Mouse (Mus musculus) lung, postnatal 36 days (tissue): ENCODE data around the gene Rhbdl1.

ENCODE experiments used
- DNase-seq: peaks from one replicate; pipeline ENCODE4 v3.0.0; 2022; ENCODE audit warnings: mixed read lengths

Rhbdl1 gene

DNA sequence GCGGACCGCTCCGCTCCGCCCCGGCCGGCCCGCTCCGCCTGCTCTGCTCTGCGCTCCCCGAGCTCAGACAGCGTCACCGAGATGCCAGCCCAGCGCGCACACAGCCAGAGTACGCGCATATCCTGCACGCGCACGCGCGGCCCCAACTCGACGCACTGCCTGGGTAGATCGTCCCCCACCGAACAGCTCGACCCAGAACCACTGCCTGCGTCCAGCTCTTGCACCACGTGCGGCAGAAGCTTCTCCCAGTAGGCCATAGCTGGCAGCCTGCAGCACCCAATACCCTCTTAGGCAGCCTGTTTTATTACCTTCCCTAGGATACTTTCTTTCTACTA is at the start of gene Rhbdl1:
Gene Rhbdl1 (minus strand): TSS at position 220 of the 335 bp plus-strand sequence.
- DNase-seq: peak; percentile 61

DNA sequence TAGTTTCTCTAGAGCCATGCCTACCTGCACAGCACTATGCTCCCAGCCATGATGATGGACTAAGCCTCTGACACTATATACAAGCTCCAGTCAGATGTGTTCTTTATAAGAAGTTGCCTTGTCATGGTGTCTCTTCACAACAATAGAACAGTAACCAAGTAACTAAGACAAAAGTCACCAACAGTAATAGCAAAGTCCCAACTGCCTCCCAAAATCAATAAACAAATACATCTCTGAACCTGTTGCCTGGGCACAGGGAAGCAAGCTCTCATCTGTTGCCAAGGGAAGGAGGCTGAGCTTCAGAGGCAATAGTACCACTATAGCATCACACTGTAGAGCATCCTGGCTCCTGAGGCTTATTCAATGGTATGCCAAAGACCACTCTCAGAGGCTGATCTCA is 49.7 kb upstream of the Rhbdl1 start:
- no peak for DNase-seq

DNA sequence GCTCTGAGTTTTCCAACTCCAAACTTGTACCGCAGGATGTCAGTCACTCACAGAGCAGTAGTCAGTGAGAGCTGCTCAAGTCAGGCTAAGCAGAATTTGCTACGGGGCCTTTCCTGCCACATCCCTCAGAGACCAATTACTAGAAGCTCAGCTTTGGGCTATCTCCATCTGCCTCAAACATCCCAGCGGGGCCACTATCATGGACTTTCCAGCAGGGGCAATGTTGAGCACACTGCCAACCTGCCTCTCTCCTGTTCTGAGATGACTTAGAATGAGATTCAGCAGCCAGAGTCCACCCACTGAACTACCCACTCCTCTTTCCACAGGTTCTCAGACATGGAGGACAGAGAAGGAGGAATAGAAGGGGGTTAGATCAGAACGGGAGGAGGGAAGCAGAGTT is 48.5 kb upstream of the Rhbdl1 start:
- DNase-seq: no peak

DNA sequence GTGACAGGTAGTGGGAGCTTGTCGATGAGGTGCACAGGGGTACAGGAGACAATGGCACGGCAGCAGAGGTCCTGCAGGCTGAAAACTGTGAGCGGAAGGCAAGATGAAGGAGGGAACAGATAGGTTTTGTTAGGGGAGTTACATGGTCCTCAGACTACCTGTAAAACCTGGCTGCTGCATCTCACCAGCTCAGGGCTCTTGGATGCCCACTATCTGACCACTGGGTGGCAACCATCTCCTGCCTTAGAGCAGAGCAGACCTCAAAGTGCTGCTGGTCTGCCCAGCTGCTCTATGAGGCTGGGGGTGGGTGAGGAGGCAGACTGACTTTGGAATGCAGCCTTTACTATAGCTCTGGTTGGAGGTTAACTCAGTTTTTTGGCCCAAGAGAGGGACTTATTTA is 46.7 kb upstream of the Rhbdl1 start:
- no peak for DNase-seq

DNA sequence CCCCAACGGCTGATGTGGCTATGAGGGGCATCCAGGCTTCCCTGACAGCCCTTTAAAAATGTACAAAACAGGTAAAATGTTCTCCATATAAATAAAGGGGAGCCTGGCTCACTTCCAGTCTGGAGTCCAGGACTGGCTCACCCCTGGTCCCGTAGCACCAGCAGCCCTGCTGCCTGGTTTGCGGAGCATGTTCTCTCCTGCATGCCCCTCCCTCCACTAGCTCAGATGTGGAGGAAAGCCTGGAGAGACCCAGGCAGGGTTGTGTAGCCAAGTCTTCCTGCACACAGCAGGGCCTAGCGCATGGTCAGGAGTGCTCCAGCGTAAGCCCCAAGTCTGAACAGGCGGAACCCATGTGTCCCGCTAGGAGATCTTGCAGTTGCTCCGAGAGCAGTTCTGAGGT is 46.2 kb upstream of the Rhbdl1 start:
- no peak for DNase-seq

DNA sequence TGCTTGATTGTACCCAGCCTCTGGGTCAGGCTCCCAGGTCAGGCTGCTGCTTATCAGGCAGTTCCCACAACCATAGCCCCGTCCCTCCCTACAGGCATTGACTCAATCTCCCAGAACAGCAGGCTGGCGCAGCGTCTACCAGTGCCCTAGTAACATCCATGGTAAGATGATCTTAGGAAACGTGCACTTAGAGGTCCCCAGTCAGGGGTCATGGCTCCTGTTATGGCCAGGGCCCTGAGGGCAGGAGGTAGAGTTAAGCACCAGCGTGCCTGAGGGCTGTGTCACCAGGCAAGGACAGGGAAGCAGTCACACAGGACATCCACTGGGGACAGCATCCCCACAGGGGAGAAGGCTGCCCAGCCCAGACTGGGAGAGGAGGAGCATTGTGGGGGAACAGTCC is 45.2 kb upstream of the Rhbdl1 start:
- DNase-seq: no peak

DNA sequence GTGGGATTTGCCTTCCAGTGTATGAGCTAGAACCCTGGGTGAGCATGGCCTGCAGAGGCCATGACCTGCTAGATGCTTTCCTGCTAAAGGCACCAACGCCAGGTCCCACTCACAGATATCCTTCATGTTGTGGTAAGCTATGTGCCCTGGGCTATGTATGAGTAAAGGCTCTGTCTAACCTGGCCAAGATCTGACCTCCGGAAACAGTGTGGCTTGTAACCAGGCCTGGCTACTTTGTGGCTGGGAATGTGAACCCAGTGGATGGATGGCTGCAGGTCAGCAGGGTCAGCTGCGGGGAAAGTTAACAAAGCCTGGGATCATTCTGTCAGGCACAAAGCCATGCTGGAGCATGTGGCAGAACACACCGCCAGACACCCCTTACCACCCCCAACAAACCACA is 44.6 kb upstream of the Rhbdl1 start:
- no peak for DNase-seq

DNA sequence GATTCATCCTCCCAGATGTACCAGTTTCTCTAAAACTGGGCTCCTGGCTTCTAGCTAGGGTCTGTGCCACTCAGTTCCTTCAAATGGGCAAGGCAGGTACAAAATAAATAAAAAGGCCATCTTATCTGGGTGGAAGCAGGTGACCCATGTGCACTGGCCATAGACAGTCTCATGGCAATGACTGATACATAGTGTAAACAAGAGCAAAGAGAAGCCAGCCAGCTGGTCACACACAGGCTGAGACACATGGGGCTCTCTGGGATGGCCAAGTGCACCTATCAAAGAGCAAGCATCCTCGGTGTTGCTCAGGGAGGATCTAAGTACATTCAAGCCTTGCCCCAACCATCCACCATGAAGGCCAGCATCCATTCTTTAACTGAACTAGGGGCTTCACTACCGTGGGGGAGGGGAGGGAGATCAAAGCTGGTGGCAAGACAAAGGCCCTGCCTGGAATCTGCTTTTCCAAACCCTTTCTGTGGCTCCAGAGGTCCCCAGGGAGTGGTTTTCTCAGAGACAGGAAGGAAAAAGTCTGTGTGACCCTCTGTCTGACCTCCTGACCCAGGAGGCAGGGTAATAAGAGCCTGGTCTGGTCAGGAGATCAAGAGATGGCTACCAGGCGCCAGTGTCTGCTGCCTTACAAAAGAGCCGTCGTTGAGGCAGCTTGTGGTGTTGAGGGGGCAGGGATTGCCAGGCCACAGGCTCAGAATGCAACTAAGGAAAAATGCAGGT is 44.0 kb upstream of the Rhbdl1 start:
- DNase-seq: no peak

DNA sequence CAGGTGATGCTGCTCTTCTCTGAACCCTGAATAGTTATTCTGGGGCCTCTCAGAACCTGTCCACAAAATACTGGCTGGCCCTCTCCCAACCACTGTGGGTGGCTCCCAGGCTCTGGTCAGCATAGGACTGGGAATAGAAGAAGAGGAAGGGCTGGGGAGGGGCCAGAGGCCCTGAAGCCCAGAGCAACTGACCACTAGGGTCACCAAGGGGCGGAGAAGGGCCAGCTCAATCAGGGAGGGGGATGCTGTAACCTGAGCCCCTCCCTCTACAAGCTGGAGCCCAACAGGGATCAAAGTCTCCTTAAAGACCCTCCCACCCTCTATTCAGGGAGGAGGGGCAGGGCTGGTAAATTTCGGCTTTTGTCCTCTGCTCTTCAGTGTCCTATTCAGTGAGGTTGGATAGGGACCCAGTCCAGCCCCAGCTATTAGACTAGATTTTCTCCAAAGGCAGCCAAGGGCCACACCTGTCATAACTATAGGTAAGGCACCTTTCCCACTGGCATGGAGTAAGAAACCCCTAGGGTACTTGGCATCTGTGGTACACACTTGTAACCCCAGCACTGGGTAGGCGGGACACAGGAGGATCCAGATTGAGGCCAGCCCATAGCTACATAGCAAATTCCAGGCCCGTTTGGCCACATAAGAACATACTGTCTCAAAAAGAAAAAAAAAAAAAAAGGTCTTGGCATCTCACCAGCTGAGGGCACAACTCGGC is 43.3 kb upstream of the Rhbdl1 start, which contains the start of gene Wfikkn1:
Gene Wfikkn1 (minus strand): TSS at position 663 of the 715 bp plus-strand sequence.
- DNase-seq: no peak

DNA sequence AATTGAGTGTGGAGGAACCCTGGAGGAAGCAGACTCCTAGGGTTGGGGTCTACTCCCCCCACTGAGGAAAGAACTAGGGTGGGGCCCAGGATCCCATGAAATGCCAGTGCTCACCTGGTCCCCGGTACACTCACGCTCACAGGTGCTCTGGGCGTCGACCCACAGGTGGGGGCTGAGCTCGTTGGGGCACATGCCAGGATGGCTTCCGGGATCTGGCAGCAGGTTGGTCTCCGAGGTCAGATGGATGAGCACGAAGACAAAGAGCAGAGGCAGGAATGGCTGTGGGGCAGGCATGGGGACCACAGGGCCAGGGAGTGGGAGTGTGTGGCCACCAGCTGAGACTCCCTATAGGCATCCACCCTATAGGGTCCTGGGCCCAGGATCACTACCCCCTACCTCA is 42.7 kb upstream of the Rhbdl1 start:
- no peak for DNase-seq

DNA sequence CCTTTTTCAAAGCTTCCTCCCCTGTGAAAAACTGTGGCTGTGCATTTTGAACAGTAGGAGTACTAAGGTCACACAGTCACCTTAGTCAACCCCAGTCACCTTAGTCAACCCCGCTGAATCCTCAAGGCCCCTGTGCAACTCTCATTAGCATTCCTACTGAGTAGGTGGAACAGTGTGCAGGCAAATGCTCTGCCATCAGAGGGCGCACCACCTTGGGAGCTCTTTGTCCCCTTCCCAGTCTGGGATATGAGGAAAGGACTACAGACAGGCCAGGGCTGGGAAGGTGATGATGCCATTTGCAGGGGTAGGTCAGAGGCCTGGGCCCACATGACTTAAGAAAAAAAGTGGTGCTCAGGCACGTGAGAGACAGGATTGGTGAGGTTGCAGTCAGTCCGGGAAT is 42.2 kb upstream of the Rhbdl1 start:
- DNase-seq: peak; percentile 37

DNA sequence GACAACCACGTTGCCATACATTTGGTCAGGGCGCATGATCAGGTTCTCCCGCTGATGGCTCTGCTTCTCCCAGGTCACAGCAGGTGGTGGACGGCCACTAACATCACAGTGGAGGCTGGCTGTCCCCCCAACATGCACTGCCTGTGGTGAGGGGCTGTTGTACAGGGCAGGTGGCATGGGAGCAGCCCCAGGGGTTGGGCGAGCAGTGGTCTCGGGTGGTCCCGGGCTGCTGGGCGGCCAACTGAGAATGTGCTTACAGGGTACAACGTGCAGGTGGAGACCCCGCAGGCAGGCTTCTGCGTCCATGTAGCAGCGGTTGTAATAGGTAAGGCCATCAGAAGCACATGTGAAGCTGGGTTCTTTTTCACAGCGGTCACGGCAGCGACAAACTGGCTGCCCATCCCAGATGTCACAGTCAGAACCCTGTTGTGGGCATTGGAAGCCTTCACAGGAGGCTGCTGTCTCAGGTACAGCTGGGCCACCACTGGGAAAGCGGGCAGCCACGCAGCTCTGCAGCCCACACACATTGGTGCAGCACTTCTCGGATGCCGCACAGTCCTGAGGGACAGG is 41.6 kb upstream of the Rhbdl1 start:
- no peak for DNase-seq

DNA sequence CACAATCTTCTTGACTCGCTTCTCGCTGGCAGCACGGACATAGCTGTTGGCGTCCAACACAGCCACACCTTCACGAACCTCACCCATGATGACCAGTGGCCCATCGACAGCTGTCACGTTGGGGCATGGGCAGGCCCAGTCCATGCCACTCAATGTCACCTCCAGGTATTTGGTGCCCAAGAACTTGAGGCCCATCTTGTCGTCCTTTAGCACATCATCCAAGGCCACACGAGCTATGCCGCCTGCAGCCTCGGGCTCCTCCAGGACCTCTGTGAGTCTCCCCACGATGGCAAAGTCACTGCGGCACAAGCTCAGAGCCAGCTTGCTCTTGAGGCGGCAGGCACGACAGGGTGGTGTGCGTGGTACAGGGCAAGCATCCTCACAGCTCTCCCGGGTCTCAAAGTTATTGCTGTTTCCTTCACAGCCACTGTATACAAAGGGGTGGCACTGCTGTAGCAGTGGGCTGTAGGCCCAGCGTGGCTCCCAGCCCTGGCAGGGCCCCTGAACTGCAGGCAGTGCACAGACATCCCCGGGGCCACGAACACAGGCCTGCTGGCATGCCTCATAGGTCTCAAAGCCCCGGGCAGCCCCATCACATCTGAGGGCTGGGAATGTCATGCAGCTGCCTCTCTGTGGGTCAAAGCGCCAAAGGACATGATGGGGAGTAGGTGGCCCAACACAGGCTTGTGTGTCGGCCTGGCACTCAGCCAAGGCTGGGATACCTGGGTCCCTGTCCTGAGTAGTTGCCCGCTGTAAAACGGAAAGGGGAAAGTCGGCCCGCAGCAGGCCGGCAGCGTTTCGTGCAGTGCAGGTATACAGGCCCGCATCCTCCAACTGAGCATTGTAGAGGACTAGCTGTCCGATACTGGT is 40.9 kb upstream of the Rhbdl1 start:
- DNase-seq: no peak

DNA sequence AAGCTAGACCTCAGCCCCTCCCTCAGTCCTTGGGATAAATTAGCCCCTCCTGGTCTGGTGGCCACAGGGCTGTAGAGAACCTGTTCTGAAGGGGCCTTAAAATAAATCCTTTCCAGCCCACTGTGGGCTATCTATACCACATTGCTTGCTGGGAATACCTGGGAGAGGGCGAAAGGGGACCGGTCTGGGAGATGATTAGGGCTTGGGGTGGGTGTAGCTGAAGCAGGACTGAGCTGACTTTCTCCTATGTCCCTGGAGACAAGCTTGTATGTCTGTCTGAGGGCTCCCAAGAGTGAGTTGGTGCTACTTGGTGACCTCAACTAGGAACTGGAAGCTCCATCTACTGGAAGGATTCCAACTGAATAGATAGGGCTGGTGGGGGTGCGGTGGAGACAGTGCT is 39.9 kb upstream of the Rhbdl1 start:
- no peak for DNase-seq

DNA sequence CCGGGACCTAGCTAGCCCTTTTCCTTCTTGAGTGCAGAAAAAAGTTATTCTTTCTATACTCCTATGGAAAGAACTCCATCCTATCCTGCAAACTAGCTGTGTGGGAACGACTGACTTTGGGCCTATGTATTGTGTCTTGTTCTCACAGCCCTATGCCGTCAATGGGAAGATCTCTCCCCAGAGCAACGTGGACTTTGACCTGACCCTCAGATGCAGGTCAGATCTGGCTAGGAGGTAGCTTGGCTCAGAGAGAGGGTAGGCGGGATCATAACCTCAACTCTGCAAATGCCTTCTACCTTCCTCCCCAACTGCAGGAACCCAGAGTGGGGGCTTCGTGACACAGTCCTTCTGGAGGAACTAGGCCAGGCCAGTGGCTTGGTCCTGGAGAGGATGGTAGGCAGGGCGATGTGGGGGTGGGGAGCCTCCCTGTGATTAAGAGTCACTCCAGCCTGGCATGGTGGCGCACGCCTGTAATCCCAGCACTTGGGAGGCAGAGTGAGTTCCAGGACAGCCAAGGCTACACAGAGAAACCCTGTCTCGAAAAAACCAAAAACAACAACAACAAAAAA is 39.3 kb upstream of the Rhbdl1 start:
- DNase-seq: no peak

DNA sequence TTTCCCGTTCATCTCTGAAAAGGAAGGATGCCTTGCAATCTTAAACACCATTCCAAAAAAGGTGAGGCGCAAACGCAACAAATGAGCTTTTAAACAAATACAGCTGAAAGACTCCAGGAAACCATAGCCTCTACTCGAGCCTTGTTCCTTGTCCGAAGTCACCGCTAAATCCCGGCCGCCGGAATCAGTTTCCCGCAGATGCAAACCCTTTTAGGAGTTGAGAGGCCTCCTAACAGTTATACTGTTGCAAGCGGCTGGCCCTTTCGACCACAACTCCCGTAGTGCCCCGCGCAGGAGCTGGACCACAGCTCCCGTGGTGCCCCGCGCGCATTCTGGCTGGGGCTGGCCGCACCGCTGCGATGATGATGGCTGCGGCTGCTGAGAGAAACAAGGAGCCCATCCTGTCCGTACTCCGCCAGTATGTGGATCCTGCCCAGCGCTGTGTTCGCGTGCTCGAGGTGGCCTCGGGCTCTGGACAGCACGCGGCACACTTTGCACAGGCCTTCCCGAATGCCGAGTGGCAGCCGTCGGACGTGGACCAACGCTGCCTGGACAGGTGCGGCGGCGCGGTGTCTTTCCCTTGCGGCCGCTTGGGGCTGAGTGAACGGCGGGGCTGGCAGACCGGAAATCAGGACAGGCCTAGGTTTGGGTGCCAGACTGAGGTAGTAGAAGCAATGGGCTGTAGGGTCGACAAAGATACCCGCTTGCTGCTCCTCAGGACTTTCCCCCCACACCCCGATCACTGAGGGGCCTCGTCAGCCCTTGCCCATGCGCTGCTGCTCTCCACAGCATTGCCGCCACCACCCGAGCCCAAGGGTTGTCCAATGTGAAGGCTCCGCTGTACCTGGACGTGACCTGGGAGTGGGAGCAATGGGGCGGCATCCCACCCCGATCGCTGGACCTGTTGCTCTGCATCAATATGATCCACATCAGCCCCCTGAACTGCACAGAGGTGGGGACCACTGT is 38.4 kb upstream of the Rhbdl1 start:
- peak; percentile 92 for DNase-seq

DNA sequence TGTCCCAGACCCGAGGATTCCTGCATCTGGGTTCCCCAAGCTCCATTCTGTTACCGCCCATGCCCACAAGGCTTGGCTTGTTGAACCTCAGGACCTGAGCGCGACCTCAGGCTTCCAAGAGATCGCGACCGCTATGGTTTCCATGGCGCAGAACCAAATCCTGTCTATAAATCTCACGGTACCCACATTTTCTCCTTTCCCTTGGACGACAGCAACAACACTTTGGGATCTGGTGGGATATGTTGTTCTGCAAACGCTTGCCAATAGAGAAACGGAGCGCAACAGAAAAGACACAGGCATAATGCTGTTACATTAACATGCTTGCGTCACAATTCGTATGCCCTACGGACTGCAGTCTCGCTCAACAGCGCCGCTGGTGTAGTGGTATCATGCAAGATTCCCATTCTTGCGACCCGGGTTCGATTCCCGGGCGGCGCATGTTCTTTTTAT is 37.7 kb upstream of the Rhbdl1 start, which contains the start of gene Mettl26:
Gene Mettl26 (plus strand): TSS at position 354 of the 450 bp plus-strand sequence.
- peak; percentile 98 for DNase-seq

DNA sequence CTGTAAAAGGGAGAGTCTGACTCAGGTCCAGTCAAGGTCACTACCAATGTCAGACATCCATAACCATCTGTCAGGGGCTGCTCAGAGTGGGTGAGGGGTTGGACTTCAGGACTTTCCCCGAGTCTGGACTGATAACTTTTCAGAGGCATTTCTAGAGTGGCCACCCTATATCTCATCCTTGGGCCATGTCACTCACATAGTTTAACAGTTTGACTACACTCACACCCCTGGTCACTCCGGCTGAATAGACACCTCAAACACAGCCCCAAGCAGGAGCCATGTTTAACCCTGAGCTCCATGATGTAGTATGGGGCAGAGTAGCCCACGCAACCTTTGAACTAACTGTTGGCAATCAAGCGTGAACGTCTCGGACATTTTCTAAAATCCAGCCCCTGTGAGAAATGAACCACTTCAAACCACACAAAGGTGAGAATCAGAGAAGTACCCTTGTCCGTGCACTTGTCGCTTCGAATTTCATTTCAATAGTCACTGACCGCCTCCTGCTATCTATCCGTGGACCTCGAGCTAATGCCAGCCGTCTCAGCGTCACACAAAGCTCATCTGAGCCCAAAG is 37.1 kb upstream of the Rhbdl1 start:
- no peak for DNase-seq

DNA sequence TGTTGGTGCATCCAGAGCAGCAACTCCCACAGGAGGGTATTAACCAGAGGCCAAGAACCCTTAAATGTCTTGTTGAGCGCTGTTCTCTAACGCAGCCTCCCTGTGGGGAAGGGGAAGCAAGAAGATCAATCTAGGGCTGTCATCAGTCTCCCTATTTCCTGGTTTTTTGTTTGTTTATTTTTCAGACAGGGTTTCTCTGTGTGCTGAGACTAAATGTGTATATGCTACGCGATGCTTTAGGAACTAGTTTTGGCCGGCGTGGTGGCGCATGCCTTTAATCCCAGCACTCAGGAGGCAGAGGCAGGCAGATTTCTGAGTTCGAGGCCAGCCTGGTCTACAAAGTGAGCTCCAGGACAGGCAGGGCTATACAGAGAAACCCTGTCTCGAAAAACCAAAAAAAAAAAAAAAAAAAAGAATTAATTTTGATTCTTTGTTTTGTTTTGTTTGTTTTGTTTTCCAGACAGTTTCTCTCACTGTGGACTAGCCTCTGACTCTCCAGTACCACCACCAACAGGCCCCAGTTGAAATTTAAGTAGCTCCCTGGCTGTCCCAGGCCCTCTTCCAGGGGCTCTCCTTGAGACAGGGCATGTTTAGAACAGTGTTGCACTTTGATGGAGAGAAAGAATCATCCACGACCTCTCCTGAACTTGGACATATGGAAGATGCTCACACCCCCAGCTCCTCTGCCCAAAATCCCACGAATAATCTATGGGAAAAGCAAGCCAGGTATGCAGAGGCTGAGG is 36.5 kb upstream of the Rhbdl1 start:
- no peak for DNase-seq

DNA sequence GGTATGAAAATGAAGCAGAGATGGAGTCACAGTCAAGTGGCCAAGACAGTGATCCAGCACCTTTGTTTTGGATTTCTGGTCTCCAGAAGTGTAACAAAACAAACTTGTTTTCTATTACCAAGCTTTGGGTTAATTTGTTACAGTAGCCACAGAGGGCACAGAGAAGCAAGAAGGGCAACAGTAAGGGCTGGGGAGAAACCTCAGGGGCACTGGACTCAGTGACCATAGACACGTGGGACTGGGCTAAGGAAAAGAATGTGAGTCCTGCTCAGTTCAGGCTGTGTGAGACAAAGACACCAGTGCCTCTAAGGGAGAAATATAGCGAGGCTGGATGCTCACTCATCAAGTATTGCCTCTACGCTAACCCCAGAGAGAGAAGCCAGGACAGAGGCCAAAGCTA is 35.6 kb upstream of the Rhbdl1 start:
- no peak for DNase-seq
